Mouse (Mus musculus): ENCODE data around the gene Kcnj8. TPM values are rescaled to one million over a fixed set of nuclear protein-coding genes. Genes with fewer than 3 reads are reported as not detected.

The Kcnj8 gene
- polyA plus RNA-seq, 1 experiment from 2014 or later = 29.4 TPM

GRCm38 (mm10) chr6:142514912-142515311 lies 56.5 kb downstream of the Kcnj8 start:
- Histone ChIP-seq H3K4me1 (ENCODE audit: insufficient read depth, low read length) (peaks cover 14% of the 10 kb centered on the region), H3K27ac (ENCODE audit: low read length) (no peak overlapping the region), H3K4me2 (replicated peaks; ENCODE audit: low read depth, low read length) (no peak overlapping the region), H3K9me3 (ENCODE audit: low read length) (no peaks in the 10 kb centered on the region), H3K4me3 (ENCODE audit: low read length) (no peak overlapping the region), H3K27me3 (ENCODE audit: insufficient read depth, low read length) (no peaks in the 10 kb centered on the region), H3K36me3 (ENCODE audit: insufficient read depth, low read length) (no peaks in the 10 kb centered on the region), H3K9ac (replicated peaks; ENCODE audit: low read length) (no peak overlapping the region)
- no peak for ATAC-seq (ENCODE audit: low FRiP score, low TSS enrichment)
- 8% methylated on average over 10 of the region's 10 CpGs for WGBS

Other genes starting within 250 kb of the Kcnj8 start
- gene Slco1a5, start 248.6 kb downstream of the Kcnj8 start, polyA plus RNA-seq (2015; fragmentation: Nextera tagmentation; extraction: Ambion mirVana) = 0.17 TPM in 1 of 2 replicates, not detected in the other
- gene Pyroxd1, start 226.0 kb downstream of the Kcnj8 start, polyA plus RNA-seq (2015; fragmentation: Nextera tagmentation; extraction: Ambion mirVana) = 18.3 and 20.2 TPM in 2 replicates
- gene Recql, start 184.5 kb downstream of the Kcnj8 start, polyA plus RNA-seq (2015; fragmentation: Nextera tagmentation; extraction: Ambion mirVana) = 25.9 and 26.3 TPM in 2 replicates
- gene Golt1b, start 184.4 kb downstream of the Kcnj8 start, polyA plus RNA-seq (2015; fragmentation: Nextera tagmentation; extraction: Ambion mirVana) = 101 TPM in 2 replicates
- 0.37 and 0.55 TPM in 2 replicates for gene Spx, start 158.2 kb downstream of the Kcnj8 start, polyA plus RNA-seq (2015; fragmentation: Nextera tagmentation; extraction: Ambion mirVana)
- 0.27 TPM in 2 replicates for gene Gys2, start 98.5 kb downstream of the Kcnj8 start, polyA plus RNA-seq (2015; fragmentation: Nextera tagmentation; extraction: Ambion mirVana)
- gene Ldhb, start 63.7 kb downstream of the Kcnj8 start, polyA plus RNA-seq (2015; fragmentation: Nextera tagmentation; extraction: Ambion mirVana) = 945 and 1,022 TPM in 2 replicates
- gene Abcc9, start 130.7 kb upstream of the Kcnj8 start, polyA plus RNA-seq (2015; fragmentation: Nextera tagmentation; extraction: Ambion mirVana) = 6.3 and 7.3 TPM in 2 replicates
- gene Cmas, start 185.1 kb upstream of the Kcnj8 start, polyA plus RNA-seq (2015; fragmentation: Nextera tagmentation; extraction: Ambion mirVana) = 67.2 and 72.8 TPM in 2 replicates
- gene Sult6b2, start 232.9 kb upstream of the Kcnj8 start, polyA plus RNA-seq (2015; fragmentation: Nextera tagmentation; extraction: Ambion mirVana) = not detected in 2 replicates

All from kidney, embryonic 16.5 days (tissue).